Mouse (Mus musculus): ENCODE results near the gene Eaf2.
A peak's percentile ranks its signal among the peaks of the same experiment; 100 is the strongest.
"Not testable (repeated sequence)": the region's sequence is repeated elsewhere in the genome, so short reads cannot be mapped to it uniquely, and the experiment has no call there.

The Eaf2 gene

GRCm38 (mm10) chr16:36874583-36875275, at the start of gene Eaf2, which contains the start of gene Golgb1:
Gene Eaf2 (minus strand): TSS chr16:36875003.
Gene Golgb1 (plus strand): TSS chr16:36875140.
- DNase-seq, result peak; percentile 100

- no peak for DNase-seq
These were observed 49.5 kb upstream of the Eaf2 start for GRCm38 (mm10) chr16:36924312-36924711.

- DNase-seq, result no peak
These were observed 47.2 kb upstream of the Eaf2 start for GRCm38 (mm10) chr16:36921980-36922379.

- no peak for DNase-seq
These were observed 46.3 kb upstream of the Eaf2 start for GRCm38 (mm10) chr16:36921067-36921613.

GRCm38 (mm10) chr16:36920410-36920809, 45.6 kb upstream of the Eaf2 start:
- no peak for DNase-seq

- DNase-seq, result no peak
These were observed 43.7 kb upstream of the Eaf2 start for GRCm38 (mm10) chr16:36918505-36918904.

GRCm38 (mm10) chr16:36914195-36914594, 39.4 kb upstream of the Eaf2 start:
- no peak for DNase-seq

- DNase-seq, result peak; percentile 34
These were observed 37.5 kb upstream of the Eaf2 start for GRCm38 (mm10) chr16:36912311-36912710.

GRCm38 (mm10) chr16:36911909-36912308, 37.1 kb upstream of the Eaf2 start:
- no peak for DNase-seq

GRCm38 (mm10) chr16:36903156-36903555, 28.4 kb upstream of the Eaf2 start:
- DNase-seq, result no peak

GRCm38 (mm10) chr16:36896712-36897111, 21.9 kb upstream of the Eaf2 start:
- no peak for DNase-seq

GRCm38 (mm10) chr16:36893317-36893716, 18.5 kb upstream of the Eaf2 start:
- no peak for DNase-seq

GRCm38 (mm10) chr16:36891415-36891814, 16.6 kb upstream of the Eaf2 start:
- no peak for DNase-seq

- DNase-seq, result no peak
These were observed 15.8 kb upstream of the Eaf2 start for GRCm38 (mm10) chr16:36890559-36890958.

- no peak for DNase-seq
These were observed 12.7 kb upstream of the Eaf2 start for GRCm38 (mm10) chr16:36887546-36887945.

- no peak for DNase-seq
These were observed 11.1 kb upstream of the Eaf2 start for GRCm38 (mm10) chr16:36885912-36886311.

GRCm38 (mm10) chr16:36884881-36885280, 10.1 kb upstream of the Eaf2 start:
- DNase-seq, result peak; percentile 37

- DNase-seq, result no peak
These were observed 8.0 kb upstream of the Eaf2 start for GRCm38 (mm10) chr16:36882737-36883343.

GRCm38 (mm10) chr16:36877316-36877715, 2.5 kb upstream of the Eaf2 start:
- peak; percentile 25 for DNase-seq

- peak; percentile 17 for DNase-seq
These were observed 561 bp upstream of the Eaf2 start for GRCm38 (mm10) chr16:36875276-36875851.

- no peak for DNase-seq
These were observed 5.4 kb downstream of the Eaf2 start for GRCm38 (mm10) chr16:36869442-36869841.

GRCm38 (mm10) chr16:36863585-36863984, 11.2 kb downstream of the Eaf2 start:
- no peak for DNase-seq

- no peak for DNase-seq
These were observed 23.6 kb downstream of the Eaf2 start for GRCm38 (mm10) chr16:36851202-36851601.

- DNase-seq, result not testable (repeated sequence)
These were observed 27.9 kb downstream of the Eaf2 start for GRCm38 (mm10) chr16:36846894-36847293.
